Mouse (Mus musculus) kidney, postnatal 4 days (tissue): ENCODE data around the gene Rhcg.

Source experiments
- DNase-seq, 2 experiments: peaks; one replicate each; pipeline ENCODE4 v3.0.0; 2021; ENCODE audit warnings: mixed read lengths in 2 of 2

Rhcg gene

GRCm38 (mm10) chr7:79548893-79549555, 68.4 kb downstream of the Rhcg start:
- no peak for DNase-seq

DNA sequence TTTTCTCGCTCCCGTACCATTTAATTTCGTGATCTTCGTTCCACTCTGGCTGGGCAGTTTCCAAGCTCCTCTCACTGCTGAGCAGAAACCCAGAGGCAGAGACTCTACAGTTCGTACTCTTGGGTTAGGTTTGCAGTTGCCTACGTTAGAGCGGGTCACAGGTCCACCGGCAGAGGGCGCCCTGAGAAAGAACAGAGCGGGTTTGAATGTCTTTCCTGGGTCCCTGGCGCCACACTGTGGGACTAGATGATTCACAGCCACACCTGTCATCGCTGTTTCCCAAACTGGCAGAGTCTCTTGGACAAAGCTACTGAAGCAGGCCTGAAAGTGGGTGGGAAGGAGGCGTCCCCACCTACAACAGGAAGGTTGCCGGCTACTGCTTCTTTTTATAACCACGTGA, 70.4 kb downstream of the Rhcg start:
- peak; percentile 89 to 91 for DNase-seq

DNA sequence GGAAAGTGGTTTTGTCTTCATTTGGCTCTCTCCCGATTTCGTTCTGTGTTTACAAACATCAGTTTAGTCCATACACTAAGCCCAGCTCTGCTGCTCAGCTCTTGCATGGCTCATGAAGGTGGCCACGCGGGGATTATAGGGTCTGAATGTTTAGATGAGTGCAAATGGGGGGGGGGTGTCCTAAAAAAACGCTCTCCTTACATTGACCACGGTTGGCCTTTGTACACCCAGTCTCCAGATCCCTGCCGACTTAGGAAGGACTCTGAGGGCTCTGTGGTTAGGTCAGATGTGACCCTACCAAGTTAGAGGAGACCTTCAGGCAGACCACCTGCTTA, 72.4 kb downstream of the Rhcg start:
- DNase-seq, result no peak

GRCm38 (mm10) chr7:79544281-79545065, 73.0 kb downstream of the Rhcg start:
- DNase-seq, result no peak
